Mouse (Mus musculus) ES-E14 (cell line): ENCODE data around the gene Adgrb3.

Experiments
- CHD2 ChIP-seq: IDR thresholded peaks from 2 replicates; pipeline ENCODE4 v1.6.1; 2014; ENCODE audit warnings: mild to moderate bottlenecking, low read depth, low read length, inconsistent platforms
- MAFK ChIP-seq: IDR thresholded peaks from 2 replicates; pipeline ENCODE4 v1.6.1; 2014; ENCODE audit warnings: mild to moderate bottlenecking, low read depth, low read length, inconsistent platforms; ENCODE audit not compliant: insufficient read depth
- ZC3H11A ChIP-seq: IDR thresholded peaks from 2 replicates; pipeline ENCODE4 v1.6.1; 2012; ENCODE audit warnings: low read depth, mild to moderate bottlenecking, inconsistent platforms, low read length, borderline replicate concordance
- ZNF384 ChIP-seq: IDR thresholded peaks from 2 replicates; pipeline ENCODE4 v1.6.1; 2012; ENCODE audit warnings: low read depth, low read length, inconsistent platforms

DNA sequence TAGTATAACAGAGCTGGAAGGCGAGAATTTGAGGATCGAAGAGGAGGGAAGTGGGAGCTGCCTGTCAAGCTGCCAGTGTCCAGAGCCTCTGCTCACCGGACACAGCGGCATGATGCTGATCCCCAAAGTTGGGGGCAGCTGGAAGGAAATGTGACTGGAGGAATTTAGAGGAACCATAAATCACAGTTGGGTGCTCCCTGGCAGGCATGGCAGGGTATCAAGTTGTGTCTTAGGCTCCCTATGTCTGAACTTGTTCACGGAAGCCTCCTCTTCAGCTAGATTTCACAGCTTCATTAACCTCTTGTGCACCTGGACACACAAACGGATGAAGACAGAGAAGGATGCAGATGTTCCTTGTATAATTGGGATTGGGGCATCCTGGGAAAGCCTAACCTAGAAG lies 722.8 kb downstream of the Adgrb3 start:
- TF ChIP-seq MAFK = no peak
- no peak for TF ChIP-seq CHD2
- no peak for TF ChIP-seq ZC3H11A
- no peak for TF ChIP-seq ZNF384
